Mouse (Mus musculus) heart, postnatal 36 days (tissue): Measurements from ENCODE around the gene Gm10477. TPM values are rescaled to one million over a fixed set of nuclear protein-coding genes. Genes with fewer than 3 reads are reported as not detected.
"Not testable (repeated sequence)": the region's sequence is repeated elsewhere in the genome, so short reads cannot be mapped to it uniquely, and the experiment has no call there.

Source experiments
- DNase-seq, 2 experiments: peaks; one replicate each; pipeline ENCODE4 v3.0.0; 2021 to 2022
- intact Hi-C: fragments of 180-260 bp; cut with DNase I; formaldehyde crosslinking; loops from one replicate; pipeline ENCODE4 v1.15.1; 2025
- total RNA-seq, 2 experiments: library from RNA; stranded (reverse); gene quantifications; 2 replicates each; pipeline ENCODE4 v1.2.3; 2021

Gm10477 gene
- total RNA-seq, result not detected

- DNase-seq, intact Hi-C loops: not testable (repeated sequence)
Measured at GRCm38 (mm10) chrX:56524442-56524841, at the start of gene Gm10477. TSS of gene Gm10477 (plus strand) at chrX:56524742.

GRCm38 (mm10) chrX:56477553-56477952 is 47.0 kb upstream of the Gm10477 start:
- intact Hi-C loops, result no loop called here

GRCm38 (mm10) chrX:56481906-56482305 is 42.6 kb upstream of the Gm10477 start:
- DNase-seq, result no peak
- intact Hi-C loops, result loop anchor here (2.0 kb wide), 1 partner anchor 27 kb away; the partner anchor contains the start of gene Ints6l

More at GRCm38 (mm10) chrX:56477553-56477952, 47.0 kb upstream of the Gm10477 start:
- no peak for DNase-seq

- intact Hi-C loops, result loop anchor here (1.0 kb wide), 1 partner anchor 62 kb away; no protein-coding TSS in a partner anchor
- DNase-seq, result peak; percentile 69 to 79
Measured at GRCm38 (mm10) chrX:56489758-56490157, 34.8 kb upstream of the Gm10477 start.

GRCm38 (mm10) chrX:56497241-56497640 is 27.3 kb upstream of the Gm10477 start:
- intact Hi-C loops, result no loop called here
- no peak for DNase-seq

- intact Hi-C loops, result loop anchor here (5.0 kb wide), 1 partner anchor 306 kb away; no protein-coding TSS in a partner anchor
- DNase-seq, result peak; percentile 51 to 73
Measured at GRCm38 (mm10) chrX:56531266-56531665, 6.7 kb downstream of the Gm10477 start.

- intact Hi-C loops, result no loop called here
- peak in 1 of 2 experiments; percentile 4 for DNase-seq
Measured at GRCm38 (mm10) chrX:56537162-56537561, 12.6 kb downstream of the Gm10477 start.

- intact Hi-C loops, result no loop called here
- DNase-seq, result no peak
Measured at GRCm38 (mm10) chrX:56549506-56549905, 25.0 kb downstream of the Gm10477 start, which contains the start of gene Gm648. TSS of gene Gm648 (minus strand) at chrX:56549606.

GRCm38 (mm10) chrX:56553584-56553983 is 29.0 kb downstream of the Gm10477 start:
- DNase-seq, result no peak

GRCm38 (mm10) chrX:56572465-56572864 is 47.9 kb downstream of the Gm10477 start:
- intact Hi-C loops, result loop anchor here (2.0 kb wide), 1 partner anchor 266 kb away; no protein-coding TSS in a partner anchor
- DNase-seq, result peak in 1 of 2 experiments; percentile 25

More at GRCm38 (mm10) chrX:56553584-56553983, 29.0 kb downstream of the Gm10477 start:
- intact Hi-C loops, result no loop called here

Other genes with a start within 250 kb of the Gm10477 start
- 1 to 10 TPM; 4.4 to 5.1 TPM for gene Zfp449, start 178.3 kb upstream of the Gm10477 start, total RNA-seq
- gene Smim10l2a, start 150.2 kb upstream of the Gm10477 start, total RNA-seq, result not detected
- under 1 TPM; 0.79 to 0.92 TPM for gene Gm2174, start 76.8 kb upstream of the Gm10477 start, total RNA-seq
- gene Ints6l, start 69.9 kb upstream of the Gm10477 start, total RNA-seq, result 1 to 10 TPM; 5.5 to 6.7 TPM
- not detected for gene Gm648, start 24.9 kb downstream of the Gm10477 start, total RNA-seq
- 10 to 100 TPM; 30.9 to 31.1 TPM for gene Mmgt1, start 73.3 kb downstream of the Gm10477 start, total RNA-seq
- gene Slc9a6, start 85.0 kb downstream of the Gm10477 start, total RNA-seq, result 10 to 100 TPM; 19.9 to 23.1 TPM
- 100 to 1,000 TPM; 102 to 120 TPM for gene Fhl1, start 207.0 kb downstream of the Gm10477 start, total RNA-seq